Mouse (Mus musculus): ENCODE results near the gene Fcgr3. TPM values are rescaled to one million over a fixed set of nuclear protein-coding genes. Genes with fewer than 3 reads are reported as not detected.

Fcgr3 gene
- 1.7 to 2.7 TPM (median 2.1 TPM) in 4 replicates for total RNA-seq (2023; ENCODE audit: inconsistent age)

GRCm38 (mm10) chr1:171064491-171065242 lies at the start of gene Fcgr3:
Fcgr3 (minus strand) TSS chr1:171064935.

GRCm38 (mm10) chr1:171113873-171114299 lies 49.2 kb upstream of the Fcgr3 start, which contains the start of gene Cfap126:
Cfap126 (plus strand) TSS chr1:171113918.

GRCm38 (mm10) chr1:171018737-171019136 lies 46.0 kb downstream of the Fcgr3 start, which contains the start of gene Fcgr4:
Fcgr4 (plus strand) TSS chr1:171018920.

Other genes starting within 250 kb of the Fcgr3 start
- gene Atf6, start 197.2 kb downstream of the Fcgr3 start, total RNA-seq (2023; ENCODE audit: inconsistent age): 44.9 to 52.1 TPM (median 47.7 TPM) in 4 replicates
- gene Gm26620, start 179.9 kb downstream of the Fcgr3 start, total RNA-seq (2023; ENCODE audit: inconsistent age): 0.64 to 1.2 TPM (median 0.66 TPM) in 4 replicates
- gene Dusp12, start 179.4 kb downstream of the Fcgr3 start, total RNA-seq (2023; ENCODE audit: inconsistent age): 10.4 to 18.7 TPM (median 14.7 TPM) in 4 replicates
- gene Fcrlb, start 152.0 kb downstream of the Fcgr3 start, total RNA-seq (2023; ENCODE audit: inconsistent age): 1.2 to 1.6 TPM (median 1.5 TPM) in 4 replicates
- 375 to 430 TPM (median 429 TPM) in 4 replicates for gene Fcrla, start 137.4 kb downstream of the Fcgr3 start, total RNA-seq (2023; ENCODE audit: inconsistent age)
- 240 to 258 TPM (median 249 TPM) in 4 replicates for gene Fcgr2b, start 88.4 kb downstream of the Fcgr3 start, total RNA-seq (2023; ENCODE audit: inconsistent age)
- gene Fcgr4, start 46.0 kb downstream of the Fcgr3 start, total RNA-seq (2023; ENCODE audit: inconsistent age): 0.42 to 1.5 TPM (median 1.0 TPM) in 4 replicates
- gene Cfap126, start 49.0 kb upstream of the Fcgr3 start, total RNA-seq (2023; ENCODE audit: inconsistent age): 0.67 to 2.6 TPM (median 1.1 TPM) in 4 replicates
- gene Sdhc, start 85.7 kb upstream of the Fcgr3 start, total RNA-seq (2023; ENCODE audit: inconsistent age): 89.4 to 111 TPM (median 94.1 TPM) in 4 replicates
- not detected in 4 replicates for gene Mpz, start 85.8 kb upstream of the Fcgr3 start, total RNA-seq (2023; ENCODE audit: inconsistent age)
- gene Pcp4l1, start 131.3 kb upstream of the Fcgr3 start, total RNA-seq (2023; ENCODE audit: inconsistent age): not detected in 4 replicates
- gene Nr1i3, start 149.0 kb upstream of the Fcgr3 start, total RNA-seq (2023; ENCODE audit: inconsistent age): not detected in 4 replicates
- 21.8 to 26.5 TPM (median 24.2 TPM) in 4 replicates for gene Tomm40l, start 157.6 kb upstream of the Fcgr3 start, total RNA-seq (2023; ENCODE audit: inconsistent age)
- gene Apoa2, start 160.1 kb upstream of the Fcgr3 start, total RNA-seq (2023; ENCODE audit: inconsistent age): not detected in 4 replicates
- gene Fcer1g, start 169.4 kb upstream of the Fcgr3 start, total RNA-seq (2023; ENCODE audit: inconsistent age): 4.7 to 12.2 TPM (median 7.7 TPM) in 4 replicates
- gene Adamts4, start 185.5 kb upstream of the Fcgr3 start, total RNA-seq (2023; ENCODE audit: inconsistent age): not detected in 4 replicates
- 120 to 147 TPM (median 125 TPM) in 4 replicates for gene Ndufs2, start 186.5 kb upstream of the Fcgr3 start, total RNA-seq (2023; ENCODE audit: inconsistent age)
- gene B4galt3, start 205.4 kb upstream of the Fcgr3 start, total RNA-seq (2023; ENCODE audit: inconsistent age): 79.8 to 117 TPM (median 101 TPM) in 4 replicates
- gene Ppox, start 216.3 kb upstream of the Fcgr3 start, total RNA-seq (2023; ENCODE audit: inconsistent age): 60.4 to 71.5 TPM (median 66.1 TPM) in 4 replicates
- 48.5 to 60.7 TPM (median 55.3 TPM) in 4 replicates for gene Usp21, start 223.1 kb upstream of the Fcgr3 start, total RNA-seq (2023; ENCODE audit: inconsistent age)
- gene Ufc1, start 230.1 kb upstream of the Fcgr3 start, total RNA-seq (2023; ENCODE audit: inconsistent age): 44.8 to 53.1 TPM (median 48.1 TPM) in 4 replicates